Mouse (Mus musculus): ENCODE results near the gene Mn1. TPM values are rescaled to one million over a fixed set of nuclear protein-coding genes. Genes with fewer than 3 reads are reported as not detected.

Gene Mn1
- polyA plus RNA-seq, 1 experiment from 2014 or later, result 8.2 TPM

- H3K9ac ChIP-seq, result peak overlapping the region; percentile 35; the same call in 1 of the 2 replicates
- H3K4me2 ChIP-seq, result no peak overlapping the region
- H3K27me3 ChIP-seq (replicated peaks), result no peaks in the 10 kb centered on the region
- 64% methylated on average over 7 of the region's 7 CpGs for WGBS
- no peak overlapping the region for H3K27ac ChIP-seq (replicated peaks)
- no peak for ATAC-seq (ENCODE audit: extremely low read depth, insufficient number of reproducible peaks, low FRiP score, low TSS enrichment)
- H3K9me3 ChIP-seq, result no peaks in the 10 kb centered on the region
- H3K4me3 ChIP-seq, result no peak overlapping the region
- 0 out of 2 replicates have a peak, but pooled peaks cover 5% of the 10 kb centered on the region for H3K36me3 ChIP-seq
- peaks cover 56% of the 10 kb centered on the region for H3K4me1 ChIP-seq
Measured at GRCm38 (mm10) chr5:111437205-111437604, 20.0 kb downstream of the Mn1 start.

GRCm38 (mm10) chr5:111438336-111438735 lies 21.2 kb downstream of the Mn1 start:
- Histone ChIP-seq H3K4me3 (no peak overlapping the region), H3K27ac (replicated peaks) (no peak overlapping the region), H3K9ac (no peak overlapping the region), H3K36me3 (0 out of 2 replicates have a peak, but pooled peaks cover 5% of the 10 kb centered on the region), H3K9me3 (no peaks in the 10 kb centered on the region), H3K4me2 (no peak overlapping the region), H3K27me3 (replicated peaks) (no peaks in the 10 kb centered on the region), H3K4me1 (peaks cover 50% of the 10 kb centered on the region)
- 83% methylated on average over 3 of the region's 3 CpGs for WGBS
- no peak for ATAC-seq (ENCODE audit: extremely low read depth, insufficient number of reproducible peaks, low FRiP score, low TSS enrichment)

DNA sequence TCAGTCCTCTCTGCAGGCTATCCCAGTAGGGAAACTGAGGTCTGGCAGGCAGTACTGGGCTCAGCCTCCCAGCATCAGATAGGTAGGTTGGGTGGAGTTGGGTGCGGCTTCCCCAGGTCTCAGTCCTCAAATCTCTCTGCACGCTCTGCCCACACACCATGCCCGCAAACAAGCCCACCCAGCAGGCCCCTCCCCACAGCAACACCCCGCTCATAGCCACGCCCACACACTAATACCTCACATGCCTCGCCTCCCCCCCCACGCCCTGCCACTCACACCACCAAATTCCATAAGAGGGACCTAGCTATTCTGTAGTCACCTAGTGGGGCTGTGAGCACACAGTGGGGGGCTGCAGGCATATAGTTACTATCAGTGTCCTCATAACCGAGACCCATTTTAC lies 21.7 kb downstream of the Mn1 start:
- Histone ChIP-seq H3K4me1 (peaks cover 45% of the 10 kb centered on the region), H3K27me3 (replicated peaks) (no peaks in the 10 kb centered on the region), H3K9ac (no peak overlapping the region), H3K4me3 (no peak overlapping the region), H3K9me3 (no peaks in the 10 kb centered on the region), H3K4me2 (no peak overlapping the region), H3K27ac (replicated peaks) (no peak overlapping the region), H3K36me3 (0 out of 2 replicates have a peak, but pooled peaks cover 5% of the 10 kb centered on the region)
- WGBS, result 82% methylated on average over 8 of the region's 8 CpGs
- ATAC-seq (ENCODE audit: extremely low read depth, insufficient number of reproducible peaks, low FRiP score, low TSS enrichment), result no peak

- no peak overlapping the region for H3K27ac ChIP-seq (replicated peaks)
- H3K27me3 ChIP-seq (replicated peaks), result no peaks in the 10 kb centered on the region
- H3K36me3 ChIP-seq, result peaks cover 9% of the 10 kb centered on the region; the same call in 1 of the 2 replicates
- ATAC-seq (ENCODE audit: extremely low read depth, insufficient number of reproducible peaks, low FRiP score, low TSS enrichment), result no peak
- no peak overlapping the region for H3K4me3 ChIP-seq
- WGBS, result 83% methylated on average over 4 of the region's 4 CpGs
- no peak overlapping the region for H3K4me2 ChIP-seq
- H3K9ac ChIP-seq, result no peak overlapping the region
- no peaks in the 10 kb centered on the region for H3K9me3 ChIP-seq
- peaks cover 31% of the 10 kb centered on the region for H3K4me1 ChIP-seq
Measured at GRCm38 (mm10) chr5:111440264-111440663, 23.1 kb downstream of the Mn1 start.

- ATAC-seq (ENCODE audit: extremely low read depth, insufficient number of reproducible peaks, low FRiP score, low TSS enrichment), result no peak
- no peak overlapping the region for H3K27ac ChIP-seq (replicated peaks)
- no peak overlapping the region for H3K9ac ChIP-seq
- H3K9me3 ChIP-seq, result no peaks in the 10 kb centered on the region
- H3K36me3 ChIP-seq, result peaks cover 16% of the 10 kb centered on the region; the same call in 1 of the 2 replicates
- no peaks in the 10 kb centered on the region for H3K27me3 ChIP-seq (replicated peaks)
- no peak overlapping the region for H3K4me3 ChIP-seq
- no peak overlapping the region for H3K4me2 ChIP-seq
- H3K4me1 ChIP-seq, result peaks cover 21% of the 10 kb centered on the region
- 70% methylated on average over 11 of the region's 11 CpGs for WGBS
Measured at GRCm38 (mm10) chr5:111442151-111442871, 25.1 kb downstream of the Mn1 start.

DNA sequence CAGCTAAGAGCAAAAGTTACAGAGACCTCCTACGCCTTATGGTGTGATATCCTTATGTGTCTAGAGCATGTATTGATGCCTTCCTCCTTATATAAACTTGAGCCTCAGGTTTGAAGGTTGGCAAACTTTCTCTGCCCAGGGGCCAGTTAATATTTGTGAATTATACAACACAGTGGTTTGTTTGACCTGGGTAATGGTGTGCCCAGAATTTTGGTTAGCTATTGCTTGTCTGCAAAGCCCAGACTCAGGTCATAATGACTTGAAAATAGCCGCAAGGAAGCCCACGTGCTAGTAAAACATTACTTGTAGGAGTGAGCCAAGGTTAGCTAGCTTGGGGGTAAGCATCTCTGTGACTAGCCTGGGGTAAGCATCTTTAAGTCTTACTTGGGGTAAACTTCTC lies 26.5 kb downstream of the Mn1 start:
- H3K4me1 ChIP-seq, result peaks cover 17% of the 10 kb centered on the region
- H3K27me3 ChIP-seq (replicated peaks), result no peaks in the 10 kb centered on the region
- no peak overlapping the region for H3K9ac ChIP-seq
- no peak for ATAC-seq (ENCODE audit: extremely low read depth, insufficient number of reproducible peaks, low FRiP score, low TSS enrichment)
- WGBS, result 85% methylated on average over 3 of the region's 3 CpGs
- no peak overlapping the region for H3K4me2 ChIP-seq
- no peak overlapping the region for H3K4me3 ChIP-seq
- H3K27ac ChIP-seq (replicated peaks), result no peak overlapping the region
- no peaks in the 10 kb centered on the region for H3K9me3 ChIP-seq
- H3K36me3 ChIP-seq, result peaks cover 16% of the 10 kb centered on the region; the same call in 1 of the 2 replicates

DNA sequence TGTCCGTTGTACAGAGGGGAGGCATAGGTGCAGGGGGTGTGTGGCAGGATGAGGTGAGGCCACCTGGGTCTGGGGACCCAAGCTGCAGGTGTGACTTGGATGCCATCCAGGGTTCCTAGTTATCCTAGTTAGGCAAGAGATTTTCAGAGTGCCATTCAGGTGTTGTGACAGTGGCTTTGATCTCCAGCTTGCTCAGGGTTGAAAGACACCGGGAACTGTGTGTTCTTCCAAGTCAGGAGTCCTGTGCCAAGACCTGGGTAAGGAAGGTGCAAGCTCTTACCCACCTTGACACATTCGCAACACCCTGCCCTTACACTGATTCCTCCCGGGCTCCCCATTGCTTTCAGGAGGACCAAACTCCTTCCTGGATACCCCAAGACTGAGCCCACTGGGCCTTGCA lies 27.2 kb downstream of the Mn1 start:
- no peak for ATAC-seq (ENCODE audit: extremely low read depth, insufficient number of reproducible peaks, low FRiP score, low TSS enrichment)
- H3K4me1 ChIP-seq, result peaks cover 22% of the 10 kb centered on the region
- no peak overlapping the region for H3K4me2 ChIP-seq
- H3K27me3 ChIP-seq (replicated peaks), result no peaks in the 10 kb centered on the region
- no peak overlapping the region for H3K9ac ChIP-seq
- H3K4me3 ChIP-seq, result no peak overlapping the region
- H3K27ac ChIP-seq (replicated peaks), result no peak overlapping the region
- no peaks in the 10 kb centered on the region for H3K9me3 ChIP-seq
- H3K36me3 ChIP-seq, result peaks cover 16% of the 10 kb centered on the region; the same call in 1 of the 2 replicates
- WGBS, result 80% methylated on average over 4 of the region's 4 CpGs

DNA sequence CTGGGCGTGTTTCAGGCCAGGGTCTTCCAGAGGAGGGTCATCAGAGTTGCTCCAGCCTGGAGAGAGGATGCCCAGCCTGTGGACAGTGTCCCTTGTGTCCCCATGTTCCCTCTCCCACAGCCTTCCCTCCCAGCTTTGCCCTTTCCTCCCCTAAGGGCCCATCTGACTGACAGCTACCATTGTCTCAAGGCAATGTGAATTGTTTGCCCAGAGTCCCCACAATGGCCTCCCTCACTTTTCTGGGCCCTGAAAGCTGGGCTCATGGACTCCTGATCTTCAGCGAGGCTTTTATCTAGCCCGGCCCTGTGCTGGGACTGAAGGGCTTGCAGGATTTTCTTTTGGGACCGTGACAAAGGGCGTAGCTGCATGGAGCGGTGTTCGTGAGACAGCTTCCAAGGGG lies 29.5 kb downstream of the Mn1 start:
- ATAC-seq (ENCODE audit: extremely low read depth, insufficient number of reproducible peaks, low FRiP score, low TSS enrichment), result no peak
- peaks cover 11% of the 10 kb centered on the region; the same call in 1 of the 2 replicates for H3K36me3 ChIP-seq
- H3K27me3 ChIP-seq (replicated peaks), result no peaks in the 10 kb centered on the region
- H3K4me1 ChIP-seq, result peaks cover 29% of the 10 kb centered on the region
- 75% methylated on average over 7 of the region's 7 CpGs for WGBS
- H3K4me3 ChIP-seq, result no peak overlapping the region
- no peak overlapping the region for H3K27ac ChIP-seq (replicated peaks)
- H3K9me3 ChIP-seq, result no peaks in the 10 kb centered on the region
- no peak overlapping the region for H3K4me2 ChIP-seq
- H3K9ac ChIP-seq, result no peak overlapping the region

GRCm38 (mm10) chr5:111449700-111450099 lies 32.5 kb downstream of the Mn1 start:
- Histone ChIP-seq H3K9me3 (no peaks in the 10 kb centered on the region), H3K4me1 (peaks cover 22% of the 10 kb centered on the region), H3K27me3 (replicated peaks) (no peaks in the 10 kb centered on the region), H3K9ac (no peak overlapping the region; the same call in 1 of the 2 replicates), H3K27ac (replicated peaks) (no peak overlapping the region), H3K4me2 (no peak overlapping the region), H3K4me3 (no peak overlapping the region), H3K36me3 (peaks cover 16% of the 10 kb centered on the region)
- WGBS, result 44% methylated on average over 8 of the region's 8 CpGs
- ATAC-seq (ENCODE audit: extremely low read depth, insufficient number of reproducible peaks, low FRiP score, low TSS enrichment), result no peak

GRCm38 (mm10) chr5:111454240-111454639 lies 37.1 kb downstream of the Mn1 start:
- no peaks in the 10 kb centered on the region for H3K9me3 ChIP-seq
- no peak for ATAC-seq (ENCODE audit: extremely low read depth, insufficient number of reproducible peaks, low FRiP score, low TSS enrichment)

GRCm38 (mm10) chr5:111454876-111455275 lies 37.7 kb downstream of the Mn1 start:
- no peak for ATAC-seq (ENCODE audit: extremely low read depth, insufficient number of reproducible peaks, low FRiP score, low TSS enrichment)
- no peaks in the 10 kb centered on the region for H3K27me3 ChIP-seq (replicated peaks)
- no peak overlapping the region for H3K4me3 ChIP-seq
- no peak overlapping the region for H3K27ac ChIP-seq (replicated peaks)
- H3K36me3 ChIP-seq, result peaks cover 38% of the 10 kb centered on the region
- H3K9ac ChIP-seq, result no peak overlapping the region
- peaks cover 6% of the 10 kb centered on the region for H3K4me1 ChIP-seq
- H3K4me2 ChIP-seq, result no peak overlapping the region
- WGBS, result 86% methylated on average over 6 of the region's 6 CpGs
- H3K9me3 ChIP-seq, result no peaks in the 10 kb centered on the region

More at GRCm38 (mm10) chr5:111454240-111454639, 37.1 kb downstream of the Mn1 start:
- no peaks in the 10 kb centered on the region for H3K27me3 ChIP-seq (replicated peaks)
- H3K36me3 ChIP-seq, result peaks cover 38% of the 10 kb centered on the region
- H3K4me2 ChIP-seq, result no peak overlapping the region
- H3K4me1 ChIP-seq, result peaks cover 9% of the 10 kb centered on the region
- WGBS, result 74% methylated on average over 5 of the region's 5 CpGs
- H3K9ac ChIP-seq, result no peak overlapping the region
- no peak overlapping the region for H3K4me3 ChIP-seq
- no peak overlapping the region for H3K27ac ChIP-seq (replicated peaks)

- Histone ChIP-seq H3K4me2 (no peak overlapping the region), H3K36me3 (peaks cover 38% of the 10 kb centered on the region), H3K4me3 (no peak overlapping the region), H3K9ac (no peak overlapping the region), H3K9me3 (no peaks in the 10 kb centered on the region), H3K4me1 (peaks cover 5% of the 10 kb centered on the region; the same call in 1 of the 2 replicates), H3K27me3 (replicated peaks) (no peaks in the 10 kb centered on the region), H3K27ac (replicated peaks) (no peak overlapping the region)
- ATAC-seq (ENCODE audit: extremely low read depth, insufficient number of reproducible peaks, low FRiP score, low TSS enrichment), result no peak
- WGBS, result 86% methylated on average over 6 of the region's 6 CpGs
Measured at GRCm38 (mm10) chr5:111458675-111459074, 41.5 kb downstream of the Mn1 start.

All from heart, embryonic 13.5 days (tissue).